Mouse (Mus musculus) erythroblast, embryonic 14.5 days (primary cell): Measurements from ENCODE around the gene Slx4.

Source experiments
- GATA1 ChIP-seq: IDR thresholded peaks from 2 replicates; pipeline ENCODE4 v1.6.1; 2012; ENCODE audit warnings: low read length, inconsistent platforms, mixed read lengths
- TAL1 ChIP-seq: IDR thresholded peaks from 3 replicates; pipeline ENCODE4 v1.6.1; 2012; ENCODE audit warnings: low read length, inconsistent platforms, mixed read lengths

- TF ChIP-seq GATA1: no peak
- TF ChIP-seq TAL1: no peak
These were observed 30.4 kb upstream of the Slx4 start for GRCm38 (mm10) chr16:4033971-4034370.
